Mouse (Mus musculus) hindlimb bud, embryonic 11.5 days (tissue): ENCODE data around the gene Cbx1.
"Not testable (repeated sequence)": the region's sequence is repeated elsewhere in the genome, so short reads cannot be mapped to it uniquely, and the experiment has no call there.

Experiments
- DNase-seq: peaks from one replicate; pipeline ENCODE4 v3.0.0-alpha.2; 2012; ENCODE audit warnings: low read depth, low spot score; ENCODE audit errors: extremely low spot score

Cbx1 gene

GRCm38 (mm10) chr11:96834127-96834526 is 45.2 kb downstream of the Cbx1 start:
- no peak for DNase-seq

GRCm38 (mm10) chr11:96837298-96837697 is 48.4 kb downstream of the Cbx1 start:
- DNase-seq, result no peak

GRCm38 (mm10) chr11:96838341-96838740 is 49.4 kb downstream of the Cbx1 start:
- no peak for DNase-seq

- DNase-seq, result no peak
These were observed 50.5 kb downstream of the Cbx1 start for GRCm38 (mm10) chr11:96839428-96839827.

- DNase-seq, result no peak
These were observed 51.0 kb downstream of the Cbx1 start for GRCm38 (mm10) chr11:96839877-96840276.

GRCm38 (mm10) chr11:96840290-96840689 is 51.4 kb downstream of the Cbx1 start:
- no peak for DNase-seq

GRCm38 (mm10) chr11:96843627-96844026 is 54.7 kb downstream of the Cbx1 start:
- DNase-seq, result no peak

- peak; percentile 73 for DNase-seq
These were observed 58.3 kb downstream of the Cbx1 start for GRCm38 (mm10) chr11:96847240-96847639.

- no peak for DNase-seq
These were observed 59.8 kb downstream of the Cbx1 start for GRCm38 (mm10) chr11:96848694-96849093.

GRCm38 (mm10) chr11:96849145-96849544 is 60.2 kb downstream of the Cbx1 start:
- not testable (repeated sequence) for DNase-seq

GRCm38 (mm10) chr11:96849681-96850467 is 60.9 kb downstream of the Cbx1 start, which contains the start of gene Copz2:
Gene Copz2, plus strand, starts transcription at chr11:96849870.
- DNase-seq, result no peak

- DNase-seq, result no peak
These were observed 68.5 kb downstream of the Cbx1 start for GRCm38 (mm10) chr11:96857446-96857845.
